Mouse (Mus musculus) bone marrow, adult 2 months (tissue): Measurements from ENCODE around the gene Tgif1.

Source experiments
- CTCF ChIP-seq: fragments of 200-500 bp; IDR thresholded peaks from 2 replicates; pipeline ENCODE4 v1.5.1; 2011; ENCODE audit warnings: low read length, control low read depth; ENCODE audit not compliant: control insufficient read depth, insufficient read depth
- POLR2A ChIP-seq: fragments of 200-500 bp; IDR thresholded peaks from 2 replicates; pipeline ENCODE4 v1.6.1; 2011; ENCODE audit warnings: low read depth, mild to moderate bottlenecking, control low read depth, low read length, borderline replicate concordance; ENCODE audit not compliant: control insufficient read depth

- no peak for TF ChIP-seq CTCF
- no peak for TF ChIP-seq POLR2A
Observed at GRCm38 (mm10) chr17:70866029-70866428, 12.7 kb upstream of the Tgif1 start.
